Mouse (Mus musculus) megakaryocyte, embryonic 14.5 days (primary cell): ENCODE data around the gene Gng5.

Experiments
- FLI1 ChIP-seq: IDR thresholded peaks from 2 replicates; pipeline ENCODE4 v1.6.1; 2012; ENCODE audit warnings: low read length, inconsistent platforms, mixed read lengths
- GATA1 ChIP-seq: IDR thresholded peaks from 3 replicates; pipeline ENCODE4 v1.6.1; 2012; ENCODE audit warnings: mixed read lengths, low read length, inconsistent platforms, borderline replicate concordance

GRCm38 (mm10) chr3:146501601-146502123 is 2.1 kb downstream of the Gng5 start:
- no peak for TF ChIP-seq GATA1
- no peak for TF ChIP-seq FLI1
